Mouse (Mus musculus) cerebellum, adult 11 months (tissue): ENCODE measurements around the gene Fam129b.

Experiments
- DNase-seq: peaks from one replicate; pipeline ENCODE4 v3.0.0; 2022

Fam129b gene

GRCm38 (mm10) chr2:32863317-32863716 is 12.6 kb upstream of the Fam129b start:
- DNase-seq = no peak

- DNase-seq = no peak
Observed at GRCm38 (mm10) chr2:32864755-32865154, 11.2 kb upstream of the Fam129b start.

- DNase-seq = no peak
Observed at GRCm38 (mm10) chr2:32867354-32867753, 8.6 kb upstream of the Fam129b start.

DNA sequence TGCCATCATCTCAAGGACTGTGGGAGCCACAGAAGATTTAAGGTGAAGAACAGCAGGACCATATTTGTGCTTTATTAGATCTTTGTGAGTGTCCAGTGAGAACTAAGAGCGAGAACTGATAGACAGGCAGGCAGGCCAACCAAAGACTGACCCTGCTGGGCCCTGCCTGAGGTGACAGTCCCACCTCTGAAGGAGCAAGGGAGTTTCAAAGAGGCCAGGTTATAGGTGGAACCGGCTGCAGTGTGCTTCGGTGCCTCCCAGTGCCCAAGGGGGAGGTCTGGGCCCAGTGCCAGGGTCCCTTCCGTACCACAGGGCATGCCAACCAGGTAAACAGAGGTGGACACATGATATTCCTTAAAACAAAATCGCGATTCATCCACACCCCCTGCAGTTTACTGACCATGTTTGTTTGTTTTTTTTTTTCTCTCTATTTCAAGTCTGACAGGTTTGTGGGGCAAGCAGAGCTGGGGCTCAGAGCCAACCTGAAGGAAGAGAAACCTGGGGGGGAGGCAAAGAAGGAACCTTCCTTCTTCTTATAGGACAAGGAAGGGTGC is 6.1 kb upstream of the Fam129b start:
- DNase-seq = no peak

- no peak for DNase-seq
Observed at GRCm38 (mm10) chr2:32870275-32871100, 5.4 kb upstream of the Fam129b start.

DNA sequence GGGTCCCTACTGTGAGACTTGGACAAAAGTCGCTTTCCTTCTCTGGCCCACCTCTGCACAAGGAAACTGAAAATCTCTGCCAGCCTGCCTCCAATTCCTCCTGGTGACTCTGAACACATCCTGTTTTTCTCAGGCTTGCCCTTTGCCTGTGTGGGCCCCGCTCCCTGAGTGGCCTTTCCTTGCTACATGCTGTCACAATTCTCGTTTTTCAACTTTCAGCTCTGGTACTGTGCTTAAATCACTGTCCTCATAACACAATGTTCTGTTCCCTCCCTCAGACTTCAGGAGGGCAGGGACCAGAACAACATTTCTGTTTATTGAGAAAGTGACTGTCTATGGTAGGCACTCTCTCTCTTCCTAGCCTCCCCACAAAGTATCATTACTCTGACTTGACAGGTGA is 1.8 kb upstream of the Fam129b start:
- DNase-seq = no peak

GRCm38 (mm10) chr2:32874951-32875674 is 801 bp upstream of the Fam129b start:
- DNase-seq = no peak

DNA sequence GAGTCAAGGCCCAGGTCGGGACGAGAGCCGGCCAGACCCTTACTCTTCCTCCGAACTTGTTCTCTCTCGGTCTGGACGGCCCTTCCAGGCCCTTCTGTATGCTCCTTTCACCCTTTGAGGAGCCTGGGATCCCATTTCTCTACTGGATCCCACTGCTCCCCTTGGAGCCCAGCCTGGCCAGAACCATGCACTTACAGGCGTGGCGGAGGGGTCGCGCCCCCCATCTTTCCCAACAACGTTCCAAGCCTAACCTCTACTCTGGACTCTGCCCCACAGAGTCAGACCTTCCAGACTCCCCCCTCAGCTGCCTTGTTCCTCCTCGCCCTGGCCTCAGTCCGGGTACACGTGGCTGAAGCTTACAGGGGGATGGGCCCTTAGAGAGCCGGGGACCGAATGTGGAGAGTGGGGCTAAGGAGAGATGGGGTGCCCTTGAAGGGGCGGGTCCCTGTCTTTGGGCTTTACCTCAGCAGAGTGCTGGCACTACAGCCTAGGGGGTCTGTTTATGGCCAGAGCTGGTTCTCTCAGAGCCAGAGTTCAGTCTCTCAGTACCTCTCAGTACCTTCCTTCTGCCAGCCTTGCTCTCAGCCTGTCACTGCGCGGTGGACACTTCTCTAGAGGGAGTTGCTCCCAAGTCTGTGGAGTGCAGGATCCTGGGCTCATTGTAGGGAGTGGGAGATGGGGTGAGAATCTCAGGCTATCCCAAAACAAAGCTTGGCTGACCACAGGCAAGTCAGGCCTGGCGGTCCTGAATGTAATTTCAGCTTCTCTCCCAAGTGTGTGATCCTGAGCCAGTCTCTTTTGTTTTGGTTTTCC is 782 bp downstream of the Fam129b start:
- DNase-seq = no peak

- no peak for DNase-seq
Observed at GRCm38 (mm10) chr2:32877303-32877702, 1.4 kb downstream of the Fam129b start.

DNA sequence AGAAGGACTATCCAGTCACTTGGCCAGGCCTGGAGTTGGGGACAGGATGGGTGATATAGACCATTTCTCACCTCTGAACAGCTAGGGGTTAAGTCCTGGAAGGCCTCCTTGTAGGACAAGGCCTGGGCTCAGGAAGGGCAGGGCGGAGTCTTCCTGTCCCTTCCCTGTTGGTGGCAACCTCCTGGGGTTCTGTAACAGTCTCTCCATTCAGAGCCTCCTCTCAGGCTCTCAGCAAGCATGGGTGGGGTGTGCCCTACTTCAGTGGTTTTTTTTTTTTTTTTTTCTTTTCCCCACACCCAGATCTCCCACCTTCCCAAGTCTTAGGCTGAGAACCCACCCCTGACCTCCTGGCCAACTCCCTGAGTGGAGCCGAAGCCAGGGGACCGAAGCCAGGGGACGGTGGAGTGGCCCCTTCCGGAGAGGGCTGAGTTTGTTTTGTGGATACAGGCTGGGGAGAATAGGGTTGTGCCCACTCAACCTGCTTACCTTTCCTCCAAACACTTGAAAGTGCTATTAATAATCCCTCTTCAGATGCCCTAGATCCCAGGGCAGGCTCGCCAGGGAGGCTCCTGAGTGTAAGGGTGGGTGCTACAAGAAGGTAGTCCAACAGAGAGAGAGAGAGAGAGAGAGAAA is 2.0 kb downstream of the Fam129b start:
- DNase-seq = no peak

DNA sequence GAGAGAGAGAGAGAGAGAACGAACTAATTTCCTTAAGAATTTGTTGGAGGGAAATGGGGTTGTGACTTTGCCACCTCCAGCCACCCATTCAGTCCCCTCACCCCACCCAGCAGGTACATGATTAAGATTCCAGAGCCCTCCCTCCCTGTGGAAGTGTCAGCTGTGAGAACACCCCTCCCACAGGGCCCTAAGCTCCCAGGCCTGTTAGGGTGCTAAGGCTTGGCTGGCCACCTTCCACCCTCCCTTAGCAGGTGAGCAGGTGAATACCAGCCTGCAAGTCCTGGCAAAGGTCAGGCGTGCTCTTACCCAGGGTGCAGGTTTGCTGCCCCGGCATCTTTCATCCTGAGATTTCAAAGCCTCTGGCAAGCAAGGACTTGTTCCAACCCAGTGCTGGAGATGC is 2.5 kb downstream of the Fam129b start:
- DNase-seq = no peak

DNA sequence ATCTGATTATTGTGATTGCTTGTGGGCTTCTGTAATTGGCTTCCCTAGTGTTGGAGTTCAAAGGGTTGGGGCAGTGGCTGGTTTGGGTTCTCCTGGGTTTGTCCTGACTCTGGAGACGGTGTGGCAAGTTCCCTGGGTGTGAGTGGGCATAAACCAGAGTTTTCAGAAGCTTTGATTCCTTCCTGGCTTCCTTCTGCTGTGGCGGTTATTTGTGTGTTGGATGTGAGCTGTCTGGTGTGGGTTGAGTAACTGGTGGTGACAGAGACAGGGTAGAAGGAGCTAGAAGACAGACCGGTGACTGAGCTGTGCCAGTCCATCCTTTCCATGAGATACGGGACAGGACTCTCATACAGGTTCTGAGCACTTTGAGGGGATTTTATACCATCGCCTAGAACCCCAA is 3.7 kb downstream of the Fam129b start:
- DNase-seq = no peak

GRCm38 (mm10) chr2:32881054-32881453 is 5.1 kb downstream of the Fam129b start:
- no peak for DNase-seq

DNA sequence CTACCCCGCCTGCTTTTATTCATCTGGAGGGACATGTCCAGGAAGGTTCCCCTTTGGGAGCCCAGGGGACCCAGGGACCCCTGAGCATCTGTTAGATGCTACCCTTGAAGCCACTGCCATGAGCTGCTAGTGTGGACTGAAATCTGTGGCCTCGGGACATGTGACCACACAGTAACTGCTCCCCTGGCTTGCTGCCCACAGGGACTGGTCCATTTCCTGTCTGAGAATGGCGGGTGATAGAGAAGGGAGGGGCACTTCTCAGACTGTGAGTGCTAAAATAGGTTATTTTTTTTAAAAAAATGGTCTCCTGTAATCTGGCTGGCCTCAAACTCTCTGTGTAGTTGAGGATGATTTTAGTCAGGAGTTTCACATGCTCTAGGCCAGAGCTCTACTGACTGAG is 5.8 kb downstream of the Fam129b start:
- DNase-seq = no peak

GRCm38 (mm10) chr2:32882283-32883043 is 6.5 kb downstream of the Fam129b start:
- DNase-seq = no peak

GRCm38 (mm10) chr2:32884745-32885144 is 8.8 kb downstream of the Fam129b start:
- DNase-seq = no peak

GRCm38 (mm10) chr2:32888029-32888428 is 12.1 kb downstream of the Fam129b start:
- DNase-seq = no peak

DNA sequence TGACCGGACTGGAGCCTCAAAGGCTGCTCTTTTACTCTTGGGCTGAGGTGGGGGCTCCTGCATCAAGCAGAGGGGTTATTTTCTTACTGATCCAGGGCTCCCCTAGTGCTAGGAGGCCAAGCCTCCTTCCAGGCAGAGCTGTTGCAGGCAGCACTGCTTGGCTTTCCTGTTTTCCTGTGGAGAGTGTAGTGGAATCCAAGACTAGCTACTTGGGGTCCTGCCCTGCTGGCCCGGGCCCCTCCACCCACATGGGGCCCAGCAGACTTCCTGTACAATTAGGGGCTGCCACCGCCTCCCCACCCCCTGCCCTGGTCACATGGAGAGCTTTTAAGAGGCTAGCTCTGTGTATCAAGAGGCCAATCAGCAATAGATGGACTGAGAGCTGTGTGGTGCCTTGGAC is 12.6 kb downstream of the Fam129b start:
- DNase-seq = no peak

GRCm38 (mm10) chr2:32890280-32890679 is 14.4 kb downstream of the Fam129b start:
- DNase-seq = no peak

- no peak for DNase-seq
Observed at GRCm38 (mm10) chr2:32891278-32891677, 15.4 kb downstream of the Fam129b start.

- no peak for DNase-seq
Observed at GRCm38 (mm10) chr2:32892490-32892889, 16.6 kb downstream of the Fam129b start.

DNA sequence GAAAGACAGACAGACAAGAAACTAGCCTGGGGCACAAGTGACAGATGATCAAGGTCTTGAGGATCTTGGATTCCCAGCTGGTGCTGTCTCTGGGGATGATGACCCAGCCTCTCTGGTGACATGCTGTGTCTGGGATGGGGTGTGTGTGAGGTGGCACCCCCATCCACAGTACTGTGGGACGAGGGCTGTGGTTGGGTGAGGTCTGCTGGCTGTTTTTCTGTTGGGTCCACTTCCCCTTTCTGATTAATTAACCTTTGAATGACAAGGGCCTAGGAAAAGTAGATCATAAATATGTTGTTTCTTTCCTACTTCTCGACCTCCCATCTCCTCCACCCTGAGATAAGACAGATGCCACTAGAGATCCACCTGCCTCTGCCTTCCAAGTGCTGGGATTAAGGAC is 18.2 kb downstream of the Fam129b start:
- no peak for DNase-seq
